Comparison of ENCODE assay signal across 13 mouse cellular contexts in genomic region chr5:100483569-100483968, GRCm38 (mm10).
"Had no signal": no experiment of that assay in that cellular context is flagged by ENCODE, and none has a peak within 500 bp of the region (broad histone marks: within the 10 kb centered on the region; RNA-seq: fewer than 3 reads in every experiment).

No protein-coding gene starts in this region.

- ATAC-seq: hindbrain, postnatal 0 days; intestine, embryonic 16.5 days; midbrain, embryonic 13.5 days had no signal

- H3K27me3 ChIP-seq: limb, embryonic 13.5 days; megakaryocyte, embryonic 14.5 days; midbrain, embryonic 13.5 days; neural tube, embryonic 15.5 days had no signal

- DNase-seq: kidney, adult 2 months; kidney, postnatal 36 days; left cerebral cortex, postnatal 4 days; lung, adult 18-20 months; right cerebral cortex, postnatal 4 days; thymus, adult 18-20 months; thymus, postnatal 25 days had no signal

- H3K36me3 ChIP-seq: neural tube, embryonic 15.5 days had no signal
